9 mouse cellular contexts compared by ENCODE assay signal in the genomic region with DNA sequence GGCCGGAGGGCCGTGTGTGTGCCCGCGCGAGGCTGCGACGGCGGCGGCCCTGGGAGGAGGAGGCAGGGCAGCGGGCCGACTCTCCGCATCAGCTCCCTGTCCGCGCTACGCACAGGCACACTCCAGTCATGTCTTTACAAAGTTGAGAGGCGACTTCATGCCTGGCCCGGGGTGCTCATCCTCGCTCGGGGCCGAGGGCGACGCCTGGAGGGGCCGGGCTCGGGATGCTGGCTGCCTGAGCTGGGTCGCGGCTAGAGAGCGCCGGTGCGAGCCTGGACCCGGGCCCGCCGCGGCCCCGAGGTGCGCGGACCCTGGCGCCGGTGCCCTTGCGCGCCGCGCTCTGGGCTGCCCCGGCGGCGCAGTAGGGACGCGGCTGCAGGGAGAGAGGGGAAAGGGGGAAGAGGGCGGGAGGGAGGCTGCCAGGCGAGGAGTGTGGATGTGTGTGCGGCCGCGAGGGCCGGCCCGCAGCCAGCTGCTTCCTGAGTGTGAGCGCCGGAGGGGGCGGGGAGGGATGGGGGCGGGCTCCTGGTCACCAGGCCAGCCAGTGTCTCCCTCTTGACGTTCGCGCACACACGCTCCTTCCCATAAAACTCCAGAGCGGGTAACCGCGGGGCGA. TPM values are rescaled to one million over a fixed set of nuclear protein-coding genes. Genes with fewer than 3 reads are reported as not detected.
DNase-seq lines count a peak whose midpoint lies in the region; ATAC-seq lines count a peak whose summit lies in the region.
"Had no signal": no experiment of that assay in that cellular context is flagged by ENCODE, and none has a peak within 500 bp of the region (broad histone marks: within the 10 kb centered on the region; RNA-seq: fewer than 3 reads in every experiment).

A gene (minus strand): TSS at position 302 of the 616 bp plus-strand sequence.

- H3K9ac ChIP-seq in intestine, embryonic 14.5 days (ENCODE audit: low read length) = peak within 1 kb of the TSS; percentile 46
- H3K9ac ChIP-seq in stomach, embryonic 15.5 days = peak within 1 kb of the TSS; percentile 40

- intact Hi-C loops in gastrocnemius, postnatal 36 days (cut with DNase I) = no loop called here

- peak; percentile 86 for ATAC-seq in intestine, embryonic 14.5 days (replicated peaks; ENCODE audit: low FRiP score, low TSS enrichment, low read depth)
- ATAC-seq in stomach, embryonic 15.5 days (ENCODE audit: insufficient read depth, low FRiP score, low read depth) = peak; percentile 90

- peak within 1 kb of the TSS; percentile 86 for H3K4me2 ChIP-seq in intestine, embryonic 14.5 days (ENCODE audit: low read length)
- H3K4me2 ChIP-seq in stomach, embryonic 15.5 days = peak within 1 kb of the TSS; percentile 94

- no peak within 1 kb of the TSS for H3K27ac ChIP-seq in brown adipose tissue, adult 24 weeks (replicated peaks; ENCODE audit: low read depth, low read length)
- no peak within 1 kb of the TSS for H3K27ac ChIP-seq in intestine, embryonic 14.5 days (ENCODE audit: low read depth)
- H3K27ac ChIP-seq in limb, embryonic 10.5 days = peak within 1 kb of the TSS; percentile 84
- H3K27ac ChIP-seq in midbrain, embryonic 10.5 days (replicated peaks) = peak within 1 kb of the TSS; percentile 82
- peak within 1 kb of the TSS; percentile 51; the same call in 1 of the 2 replicates for H3K27ac ChIP-seq in stomach, embryonic 15.5 days

- H3K27me3 ChIP-seq in intestine, embryonic 14.5 days (replicated peaks; ENCODE audit: control insufficient read depth, insufficient read depth, low read length) = peaks cover 14% of the 10 kb centered on the region; the same call in 1 of the 2 replicates
- H3K27me3 ChIP-seq in limb, embryonic 10.5 days (ENCODE audit: low read depth, poor library complexity, severe bottlenecking) = peaks cover 59% of the 10 kb centered on the region
- peaks cover 58% of the 10 kb centered on the region for H3K27me3 ChIP-seq in midbrain, embryonic 10.5 days (ENCODE audit: low read depth, poor library complexity, severe bottlenecking)
- 0 out of 2 replicates have a peak, but pooled peaks cover 7% of the 10 kb centered on the region for H3K27me3 ChIP-seq in stomach, embryonic 15.5 days (replicated peaks)

- H3K4me3 ChIP-seq in brown adipose tissue, adult 24 weeks (ENCODE audit: insufficient read depth, low read depth, low read length) = peak within 1 kb of the TSS; percentile 73
- H3K4me3 ChIP-seq in intestine, embryonic 14.5 days (ENCODE audit: low read depth, low read length) = peak within 1 kb of the TSS; percentile 54
- peak within 1 kb of the TSS; percentile 76 for H3K4me3 ChIP-seq in limb, embryonic 10.5 days
- H3K4me3 ChIP-seq in midbrain, embryonic 10.5 days = peak within 1 kb of the TSS; percentile 78
- H3K4me3 ChIP-seq in stomach, embryonic 15.5 days (replicated peaks) = peak within 1 kb of the TSS; percentile 56

- no peaks in the 10 kb centered on the region for H3K9me3 ChIP-seq in intestine, embryonic 14.5 days (ENCODE audit: control insufficient read depth, low read length)
- no peaks in the 10 kb centered on the region for H3K9me3 ChIP-seq in limb, embryonic 10.5 days (replicated peaks)
- H3K9me3 ChIP-seq in midbrain, embryonic 10.5 days (replicated peaks) = no peaks in the 10 kb centered on the region
- no peaks in the 10 kb centered on the region for H3K9me3 ChIP-seq in stomach, embryonic 15.5 days

- peak; percentile 37 to 43 for DNase-seq in cerebellum, postnatal 14 days
- DNase-seq in cerebellum, adult 9-10 months = no peak
- peak; percentile 37 to 39 for DNase-seq in gastrocnemius, postnatal 36 days
- DNase-seq in intestine, embryonic 14.5 days (ENCODE audit: low spot score) = peak; percentile 84
- peak; percentile 83 for DNase-seq in limb, embryonic 10.5 days (ENCODE audit: low spot score)
- peak; percentile 79 for DNase-seq in midbrain, embryonic 10.5 days (ENCODE audit: low spot score)

- WGBS in intestine, embryonic 14.5 days = under 1% methylated on average over 65 of the region's 66 CpGs
- WGBS in limb, embryonic 10.5 days = under 1% methylated on average over 65 of the region's 66 CpGs
- whole genome bisulfite sequencing in midbrain, embryonic 10.5 days = under 1% methylated on average over 64 of the region's 66 CpGs
- whole genome bisulfite sequencing in stomach, embryonic 15.5 days = under 1% methylated on average over 66 of the region's 66 CpGs

- H3K36me3 ChIP-seq in intestine, embryonic 14.5 days (ENCODE audit: control insufficient read depth, insufficient read depth, low read length) = no peaks in the 10 kb centered on the region
- H3K36me3 ChIP-seq in limb, embryonic 10.5 days = no peaks in the 10 kb centered on the region
- no peaks in the 10 kb centered on the region for H3K36me3 ChIP-seq in midbrain, embryonic 10.5 days
- no peaks in the 10 kb centered on the region for H3K36me3 ChIP-seq in stomach, embryonic 15.5 days

- peaks cover 15% of the 10 kb centered on the region; the same call in 1 of the 2 replicates for H3K4me1 ChIP-seq in brown adipose tissue, adult 24 weeks (ENCODE audit: control insufficient read depth, insufficient read depth, insufficient read length, low read length)
- peaks cover 17% of the 10 kb centered on the region for H3K4me1 ChIP-seq in intestine, embryonic 14.5 days (replicated peaks; ENCODE audit: control insufficient read depth, insufficient read depth, low read length)
- H3K4me1 ChIP-seq in limb, embryonic 10.5 days = peaks cover 34% of the 10 kb centered on the region
- H3K4me1 ChIP-seq in midbrain, embryonic 10.5 days = peaks cover 42% of the 10 kb centered on the region
- peaks cover 9% of the 10 kb centered on the region; the same call in 1 of the 2 replicates for H3K4me1 ChIP-seq in stomach, embryonic 15.5 days

RNA-seq across cellular contexts. Expression of the gene that starts here (rescaled TPM):
- polyA plus RNA-seq in brown adipose tissue, adult 24 weeks (2012; ENCODE audit: insufficient read depth, insufficient read length, missing spikeins) = 1.7 and 4.2 TPM in 2 replicates
- 1 to 10 TPM in 1 of 2 experiments, under 1 TPM in 1; 0.62 to 1.1 TPM for total RNA-seq in gastrocnemius, postnatal 36 days (2021)
- polyA plus RNA-seq in intestine, embryonic 14.5 days (2014; fragmentation: Nextera tagmentation; extraction: Ambion mirVana) = 1.9 and 2.1 TPM in 2 replicates
- polyA plus RNA-seq in limb, embryonic 10.5 days (2016; fragmentation: Nextera tagmentation; extraction: Ambion mirVana) = 2.6 and 2.7 TPM in 2 replicates
- polyA plus RNA-seq in midbrain, embryonic 10.5 days (2016; fragmentation: Nextera tagmentation; extraction: Ambion mirVana) = 4.1 and 4.3 TPM in 2 replicates
- 2.9 and 4.4 TPM in 2 replicates for polyA plus RNA-seq in stomach, embryonic 15.5 days (2015; fragmentation: Nextera tagmentation; extraction: Ambion mirVana)
- total RNA-seq: MEL had no signal

Comparison
In these comparisons a context has a peak if more than half of its experiments do, and no peak if none do; other contexts are left out.
1. H3K27ac ChIP-seq: peak in limb, embryonic 10.5 days (single experiment), midbrain, embryonic 10.5 days (single experiment) and stomach, embryonic 15.5 days (single experiment); none in brown adipose tissue, adult 24 weeks (single experiment) and intestine, embryonic 14.5 days (single experiment).
2. Peak in every context shown above with its lines, with median percentiles within 50 percentile points of each other: H3K4me3 ChIP-seq.